Mouse (Mus musculus) stomach, embryonic 16.5 days (tissue): ENCODE measurements around the gene Nfkb2. TPM values are rescaled to one million over a fixed set of nuclear protein-coding genes. Genes with fewer than 3 reads are reported as not detected.

Experiments
- ATAC-seq: fragments of 200-750 bp; cut with Nextera tagmentation; 2 replicates; pipeline ENCODE4 v1.8.0; 2017; ENCODE audit warnings: moderate number of reproducible peaks, moderate TSS enrichment; ENCODE audit not compliant: insufficient read depth, low FRiP score
- H3K27ac ChIP-seq: fragments of 300-500 bp; sonication (generic); 2 replicates; pipeline ENCODE4 v1.5.1; 2014; ENCODE audit warnings: low read length
- H3K27me3 ChIP-seq: fragments of 300-500 bp; sonication (generic); 2 replicates; pipeline ENCODE4 v1.6.1; 2014; ENCODE audit warnings: low read length, control low read depth, mixed read lengths; ENCODE audit not compliant: control insufficient read depth, insufficient read depth
- H3K36me3 ChIP-seq: fragments of 300-500 bp; sonication (generic); 2 replicates; pipeline ENCODE4 v1.6.1; 2014; ENCODE audit warnings: low read length; ENCODE audit not compliant: control insufficient read depth, insufficient read depth
- H3K4me1 ChIP-seq: fragments of 300-500 bp; sonication (generic); 2 replicates; pipeline ENCODE4 v1.6.1; 2014; ENCODE audit warnings: low read length, control low read depth, mixed read lengths; ENCODE audit not compliant: control insufficient read depth, insufficient read depth
- H3K4me2 ChIP-seq: fragments of 300-500 bp; sonication (generic); 2 replicates; pipeline ENCODE4 v1.6.1; 2014; ENCODE audit warnings: low read depth, low read length, mixed read lengths
- H3K4me3 ChIP-seq: fragments of 300-500 bp; sonication (generic); replicated peaks from 2 replicates; pipeline ENCODE4 v1.5.1; 2014; ENCODE audit warnings: mild to moderate bottlenecking, low read length
- H3K9ac ChIP-seq: fragments of 300-500 bp; sonication (generic); 2 replicates; pipeline ENCODE4 v1.6.1; 2014; ENCODE audit warnings: low read length
- H3K9me3 ChIP-seq: fragments of 300-500 bp; sonication (generic); replicated peaks from 2 replicates; pipeline ENCODE4 v1.6.1; 2016; ENCODE audit warnings: low read length, control low read depth; ENCODE audit not compliant: control insufficient read depth
- WGBS: fragments of 180-500 bp; shearing (Covaris S2); extraction: QIAGEN DNeasy Blood & Tissue Kit; methylation state at CpG from one replicate; pipeline ENCODE4 v1.1.7; 2014; 5-methylcytosine and 5-hydroxymethylcytosine counted together
- polyA plus RNA-seq: library from polyadenylated mRNA; unstranded; fragments of >200 nt; fragmentation: Nextera tagmentation; extraction: Ambion mirVana; gene quantifications from 2 replicates; pipeline ENCODE4 v1.2.1, GENCODE M21; 2015

Nfkb2 gene
- polyA plus RNA-seq, 1 experiment from 2014 or later: 10.2 TPM

DNA sequence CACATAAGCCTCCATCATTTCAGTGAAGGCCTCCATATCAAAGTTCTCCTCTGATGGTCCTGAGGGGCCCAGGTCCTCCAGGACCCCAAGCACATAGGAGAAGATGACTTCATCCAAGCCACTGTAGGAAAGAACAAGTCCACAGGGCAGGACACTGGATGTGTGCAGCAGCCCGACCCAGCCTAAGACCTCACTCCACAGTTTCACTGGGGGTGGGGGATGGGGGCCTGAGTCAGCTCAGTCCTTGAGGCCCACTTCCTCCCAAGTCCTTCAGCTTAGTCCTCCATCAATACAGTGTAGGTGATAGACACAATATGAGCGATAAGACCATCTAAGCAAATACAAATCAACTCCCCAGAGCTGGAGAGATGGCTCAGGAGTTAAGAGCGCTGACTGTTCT is 27.8 kb downstream of the Nfkb2 start:
- Histone ChIP-seq H3K36me3 (0 out of 2 replicates have a peak, but pooled peaks cover 5% of the 10 kb centered on the region), H3K4me3 (no peak overlapping the region), H3K27ac (no peak overlapping the region), H3K4me1 (peaks cover 22% of the 10 kb centered on the region), H3K4me2 (no peak overlapping the region), H3K27me3 (peaks cover 2% of the 10 kb centered on the region; the same call in 1 of the 2 replicates), H3K9ac (no peak overlapping the region), H3K9me3 (no peaks in the 10 kb centered on the region)
- 83% methylated on average over 3 of the region's 3 CpGs for WGBS
- ATAC-seq: no peak

DNA sequence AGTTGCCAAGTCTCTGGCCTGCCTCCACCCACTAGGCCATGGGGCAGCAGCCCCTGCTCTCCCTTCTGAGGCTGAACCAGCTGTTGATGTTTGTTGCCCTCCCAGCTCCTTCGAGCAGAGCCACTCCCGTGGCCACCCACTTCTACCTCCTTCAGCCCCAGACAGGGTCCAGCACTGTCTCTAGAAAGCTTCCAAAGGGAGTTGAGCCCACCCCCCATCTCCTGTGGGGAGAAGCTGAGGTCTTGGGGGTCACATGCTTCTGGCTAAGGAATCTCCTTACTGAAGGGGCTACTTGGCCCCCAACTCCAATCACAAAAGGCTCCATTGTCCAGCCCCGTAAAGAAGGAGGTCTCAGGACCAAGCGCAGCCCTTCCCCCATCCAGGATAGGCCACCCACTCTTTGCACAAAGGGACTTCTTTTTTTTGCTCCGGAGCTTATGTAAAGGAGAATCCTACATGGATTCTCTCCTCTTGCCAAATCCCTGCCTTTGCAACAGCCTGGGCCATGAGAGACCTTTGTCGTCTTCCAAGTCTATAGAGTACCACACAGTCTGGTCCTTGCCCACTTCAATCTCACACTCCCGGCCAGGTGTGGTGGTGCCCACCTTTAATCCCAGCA is 28.7 kb downstream of the Nfkb2 start:
- 60% methylated on average over 7 of the region's 7 CpGs for WGBS
- H3K4me3 ChIP-seq: no peak overlapping the region
- H3K9ac ChIP-seq: no peak overlapping the region
- no peak for ATAC-seq
- H3K4me2 ChIP-seq: no peak overlapping the region
- no peaks in the 10 kb centered on the region for H3K9me3 ChIP-seq
- H3K27ac ChIP-seq: no peak overlapping the region
- peaks cover 20% of the 10 kb centered on the region for H3K4me1 ChIP-seq
- H3K36me3 ChIP-seq: 0 out of 2 replicates have a peak, but pooled peaks cover 5% of the 10 kb centered on the region
- no peaks in the 10 kb centered on the region for H3K27me3 ChIP-seq

DNA sequence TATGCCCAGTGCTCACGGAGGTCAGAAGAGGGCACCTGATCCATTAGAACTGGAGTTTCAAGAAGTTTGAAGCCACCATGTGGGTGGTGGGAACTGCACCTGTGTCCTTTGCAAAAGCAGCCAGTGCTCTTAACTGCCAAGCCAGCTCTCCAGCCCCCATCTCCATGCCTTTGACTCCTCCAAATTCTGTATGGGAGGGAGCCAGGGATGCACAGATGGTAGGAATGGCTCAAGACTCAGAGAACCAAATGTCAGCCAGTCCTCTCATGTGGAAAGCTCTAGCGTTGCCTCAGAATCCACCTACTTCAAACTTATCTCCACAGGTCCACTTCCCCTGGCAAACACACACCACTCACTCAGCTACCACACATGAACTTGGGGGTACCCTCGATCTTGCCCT is 29.8 kb downstream of the Nfkb2 start:
- no peak overlapping the region for H3K4me3 ChIP-seq
- no peak for ATAC-seq
- 81% methylated on average over 3 of the region's 3 CpGs for WGBS
- no peak overlapping the region for H3K27ac ChIP-seq
- H3K36me3 ChIP-seq: 0 out of 2 replicates have a peak, but pooled peaks cover 5% of the 10 kb centered on the region
- H3K27me3 ChIP-seq: no peaks in the 10 kb centered on the region
- H3K4me1 ChIP-seq: peaks cover 18% of the 10 kb centered on the region
- no peak overlapping the region for H3K4me2 ChIP-seq
- H3K9ac ChIP-seq: no peak overlapping the region
- H3K9me3 ChIP-seq: no peaks in the 10 kb centered on the region

DNA sequence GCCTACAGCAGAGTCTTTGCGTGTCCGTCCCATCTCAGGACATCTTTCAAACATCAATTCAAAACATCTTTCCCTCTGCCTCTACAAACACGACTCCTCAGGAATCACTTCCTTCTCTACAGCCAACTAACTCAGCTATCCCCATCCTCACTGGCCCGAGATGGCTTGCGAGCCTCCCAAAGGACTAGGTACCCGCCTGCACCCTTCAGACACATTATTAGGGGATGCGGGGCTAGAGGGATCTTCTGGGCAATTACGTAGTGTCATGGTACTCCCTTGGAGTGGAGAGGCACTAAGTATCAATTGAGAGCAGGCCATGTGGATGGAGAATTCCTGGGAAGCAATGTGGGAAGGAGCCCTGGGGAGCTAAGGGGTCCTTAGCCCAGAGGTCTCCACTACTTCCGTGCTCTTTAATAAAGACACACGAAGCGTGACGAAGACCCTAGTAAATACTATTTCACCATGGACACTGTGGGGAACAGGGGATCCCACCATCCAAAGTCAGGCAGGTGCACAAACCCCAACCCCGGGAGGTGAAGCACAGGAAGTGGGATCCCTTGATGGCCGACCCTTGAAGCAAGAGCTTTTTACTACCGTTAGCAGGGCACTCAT is 33.7 kb downstream of the Nfkb2 start:
- peak overlapping the region; percentile 78 for H3K9ac ChIP-seq
- H3K4me1 ChIP-seq: peaks cover 12% of the 10 kb centered on the region
- H3K27me3 ChIP-seq: no peaks in the 10 kb centered on the region
- peak overlapping the region; percentile 82 for H3K4me2 ChIP-seq
- H3K36me3 ChIP-seq: no peaks in the 10 kb centered on the region
- no peaks in the 10 kb centered on the region for H3K9me3 ChIP-seq
- 33% methylated on average over 15 of the region's 15 CpGs for WGBS
- no peak for ATAC-seq
- no peak overlapping the region for H3K27ac ChIP-seq
- H3K4me3 ChIP-seq: peak overlapping the region; percentile 67

DNA sequence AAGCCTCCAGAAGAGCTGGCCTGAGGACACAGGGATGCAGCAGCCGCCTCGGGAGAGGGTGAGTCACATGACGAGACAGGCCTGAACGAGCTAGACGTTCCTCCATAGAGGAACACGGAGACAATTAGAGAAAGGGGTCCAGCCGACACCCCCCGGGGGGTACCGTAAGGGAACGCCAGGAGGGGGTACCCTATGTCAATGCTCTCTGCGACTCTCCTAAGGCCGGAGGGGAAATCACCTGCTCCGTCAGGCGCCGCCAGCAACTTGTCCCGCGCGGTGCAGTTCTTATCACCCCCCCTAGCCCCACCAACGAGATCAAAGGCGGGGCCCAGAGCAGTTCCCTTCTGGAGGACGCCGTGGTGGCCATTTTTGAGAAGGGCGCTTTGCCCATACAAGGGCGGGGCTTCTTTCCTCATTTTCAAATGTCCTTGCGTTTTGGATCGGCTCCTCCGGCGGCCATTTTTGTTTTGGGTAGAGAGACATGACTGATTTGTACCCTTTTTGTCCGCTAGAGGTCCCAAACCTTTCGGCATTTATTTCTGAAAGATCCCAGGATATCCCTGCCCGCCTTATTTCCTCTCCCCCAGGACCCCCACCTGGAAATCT is 34.3 kb downstream of the Nfkb2 start, which contains the start of gene Cuedc2:
Gene Cuedc2 (minus strand): TSS at position 372 of the 606 bp plus-strand sequence.
- Histone ChIP-seq H3K9me3 (no peaks in the 10 kb centered on the region), H3K27ac (peak within 1 kb of the TSS; percentile 64), H3K4me1 (peaks cover 12% of the 10 kb centered on the region), H3K4me3 (peak within 1 kb of the TSS; percentile 67), H3K36me3 (no peaks in the 10 kb centered on the region), H3K27me3 (no peaks in the 10 kb centered on the region), H3K4me2 (peak within 1 kb of the TSS; percentile 82), H3K9ac (peak within 1 kb of the TSS; percentile 78)
- under 1% methylated on average over 31 of the region's 31 CpGs for WGBS
- ATAC-seq: peak; percentile 91

DNA sequence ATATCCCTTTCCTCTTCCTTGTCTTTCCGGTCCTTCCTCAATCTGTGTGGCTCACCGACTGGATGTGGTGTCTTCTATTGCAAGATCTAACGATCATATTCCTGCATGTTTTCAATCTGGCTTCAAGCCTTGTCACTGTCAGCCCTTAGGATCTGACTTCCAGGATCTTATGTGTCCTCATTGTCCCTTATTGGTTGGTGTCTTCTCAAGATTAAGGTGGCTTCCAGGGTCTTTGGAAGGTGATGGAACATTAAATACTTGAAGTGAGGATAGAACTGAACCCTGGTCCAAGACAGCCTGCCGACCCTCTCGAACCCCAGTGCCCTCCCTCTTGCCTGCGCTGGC is 34.8 kb downstream of the Nfkb2 start:
- H3K4me1 ChIP-seq: peaks cover 12% of the 10 kb centered on the region
- H3K36me3 ChIP-seq: no peaks in the 10 kb centered on the region
- peak overlapping the region; percentile 62 for H3K9ac ChIP-seq
- WGBS: 52% methylated on average over 6 of the region's 6 CpGs
- H3K9me3 ChIP-seq: no peaks in the 10 kb centered on the region
- peak overlapping the region; percentile 64 for H3K27ac ChIP-seq
- H3K4me2 ChIP-seq: peak overlapping the region; percentile 82
- H3K4me3 ChIP-seq: peak overlapping the region; percentile 67
- ATAC-seq: no peak; the same call in 1 of the 2 replicates
- no peaks in the 10 kb centered on the region for H3K27me3 ChIP-seq

DNA sequence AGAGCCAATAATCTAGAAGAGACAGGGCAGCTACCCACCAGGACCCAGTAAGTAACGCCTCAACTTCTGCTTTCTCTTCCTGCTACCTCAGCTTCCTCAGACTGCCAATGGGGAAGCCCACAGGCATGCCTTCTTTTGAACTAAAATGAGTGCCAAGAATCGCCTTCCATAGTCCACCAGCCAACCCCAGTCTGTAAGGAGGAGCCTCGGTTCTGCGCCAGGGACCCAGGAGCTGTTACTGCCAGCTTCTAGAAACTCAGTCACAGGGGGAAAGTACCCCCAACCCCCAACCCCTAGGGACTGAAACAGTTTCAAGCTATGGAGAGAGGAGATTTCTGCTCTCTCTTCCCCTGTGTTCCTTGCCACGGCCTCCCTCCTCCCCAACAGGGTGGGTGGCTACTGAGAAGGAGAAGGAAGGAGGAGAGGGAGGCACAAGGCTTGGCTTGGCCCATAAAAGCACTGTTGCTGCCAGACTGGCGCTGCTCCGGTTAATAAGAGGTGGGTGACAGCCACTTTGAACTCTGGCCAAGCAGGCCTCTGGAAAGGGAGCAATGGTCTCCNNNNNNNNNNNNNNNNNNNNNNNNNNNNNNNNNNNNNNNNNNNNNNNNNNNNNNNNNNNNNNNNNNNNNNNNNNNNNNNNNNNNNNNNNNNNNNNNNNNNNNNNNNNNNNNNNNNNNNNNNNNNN is 35.3 kb downstream of the Nfkb2 start:
- Histone ChIP-seq H3K4me1 (peaks cover 12% of the 10 kb centered on the region), H3K9ac (peak overlapping the region; percentile 62)
- WGBS: 69% methylated on average over 7 of the region's 7 CpGs

DNA sequence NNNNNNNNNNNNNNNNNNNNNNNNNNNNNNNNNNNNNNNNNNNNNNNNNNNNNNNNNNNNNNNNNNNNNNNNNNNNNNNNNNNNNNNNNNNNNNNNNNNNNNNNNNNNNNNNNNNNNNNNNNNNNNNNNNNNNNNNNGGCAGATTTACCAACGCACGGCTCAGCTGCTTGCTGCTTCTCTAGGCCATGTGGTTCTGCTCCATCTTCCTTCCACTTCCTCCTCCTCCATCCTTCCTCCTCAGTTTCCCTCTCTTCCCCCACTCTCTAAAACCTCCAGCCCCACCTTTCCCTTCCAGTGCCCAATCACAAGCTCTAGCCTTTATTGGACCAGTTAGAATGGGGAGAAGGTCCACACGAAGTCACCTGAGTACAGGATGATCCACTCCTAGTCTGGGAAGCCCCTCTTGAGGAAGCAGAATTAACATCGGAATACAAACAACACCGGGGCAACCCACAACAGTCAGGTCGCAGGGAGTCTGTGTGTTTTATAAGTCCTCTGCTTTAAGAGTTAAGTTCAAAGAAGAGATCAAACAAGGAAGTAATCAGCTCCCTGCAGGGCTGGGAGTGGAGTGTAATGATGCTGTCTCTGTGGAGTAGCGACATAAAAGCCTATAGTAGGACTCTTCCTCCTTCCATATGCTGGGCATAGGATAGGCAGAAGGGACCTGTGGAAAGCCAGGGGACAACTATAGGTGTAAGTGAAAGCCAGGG is 40.7 kb downstream of the Nfkb2 start:
- Histone ChIP-seq H3K9ac (no peak overlapping the region), H3K27ac (no peak overlapping the region), H3K4me2 (no peak overlapping the region), H3K4me1 (peaks cover 12% of the 10 kb centered on the region), H3K36me3 (no peaks in the 10 kb centered on the region), H3K4me3 (no peak overlapping the region), H3K9me3 (no peaks in the 10 kb centered on the region), H3K27me3 (no peaks in the 10 kb centered on the region)
- 22% methylated on average over 7 of the region's 7 CpGs for WGBS
- ATAC-seq: no peak

More for the DNA sequence above, 35.3 kb downstream of the Nfkb2 start:
- H3K27me3 ChIP-seq: no peaks in the 10 kb centered on the region
- no peak for ATAC-seq
- H3K4me2 ChIP-seq: no peak overlapping the region
- H3K4me3 ChIP-seq: no peak overlapping the region
- H3K36me3 ChIP-seq: no peaks in the 10 kb centered on the region
- peak overlapping the region; percentile 64 for H3K27ac ChIP-seq
- H3K9me3 ChIP-seq: no peaks in the 10 kb centered on the region
